Mouse (Mus musculus): ENCODE measurements around the gene Mbnl1. TPM values are rescaled to one million over a fixed set of nuclear protein-coding genes. Genes with fewer than 3 reads are reported as not detected.

Gene Mbnl1
- total and polyA plus RNA-seq, 3 experiments: 55.8 to 237 (median 215) TPM

GRCm38 (mm10) chr3:60617643-60618042 is 145.0 kb downstream of the Mbnl1 start:
- Histone ChIP-seq H3K9ac (ENCODE audit: low read depth, low read length) (no peak overlapping the region), H3K27ac (no peak overlapping the region), H3K4me3 (no peak overlapping the region), H3K27me3 (ENCODE audit: control insufficient read depth, insufficient read depth, low read length) (no peaks in the 10 kb centered on the region), H3K4me1 (ENCODE audit: control insufficient read depth, insufficient read depth, low read length) (peaks cover 6% of the 10 kb centered on the region), H3K36me3 (ENCODE audit: control insufficient read depth, insufficient read depth, low read length) (peaks cover 38% of the 10 kb centered on the region), H3K79me2 (replicated peaks; ENCODE audit: control insufficient read depth, insufficient read depth, low read length) (no peaks in the 10 kb centered on the region)
- 77% methylated on average over 1 of the region's 1 CpGs for WGBS
- TF ChIP-seq POLR2A (IDR thresholded peaks at IDR 0.05; ENCODE audit: insufficient read depth, low read depth, low read length): no peak
- TF ChIP-seq EP300 (IDR thresholded peaks at IDR 0.05; ENCODE audit: insufficient read depth, low read depth, low read length): no peak
- no peak for TF ChIP-seq CTCF (IDR thresholded peaks at IDR 0.05)
- no peak for DNase-seq
- intact Hi-C loops (cut with DNase I): loop anchor here (10.0 kb wide), 1 partner anchor 147 kb away; no protein-coding TSS in a partner anchor

GRCm38 (mm10) chr3:60620236-60620635 is 147.6 kb downstream of the Mbnl1 start:
- WGBS: 78% methylated on average over 2 of the region's 2 CpGs
- TF ChIP-seq CTCF (IDR thresholded peaks at IDR 0.05) (no peak), EP300 (IDR thresholded peaks at IDR 0.05; ENCODE audit: insufficient read depth, low read depth, low read length) (no peak), POLR2A (IDR thresholded peaks at IDR 0.05; ENCODE audit: insufficient read depth, low read depth, low read length) (no peak)
- Histone ChIP-seq H3K4me3 (no peak overlapping the region), H3K4me1 (ENCODE audit: control insufficient read depth, insufficient read depth, low read length) (peaks cover 5% of the 10 kb centered on the region), H3K9ac (ENCODE audit: low read depth, low read length) (no peak overlapping the region), H3K27me3 (ENCODE audit: control insufficient read depth, insufficient read depth, low read length) (no peaks in the 10 kb centered on the region), H3K27ac (no peak overlapping the region), H3K36me3 (ENCODE audit: control insufficient read depth, insufficient read depth, low read length) (peaks cover 29% of the 10 kb centered on the region), H3K79me2 (replicated peaks; ENCODE audit: control insufficient read depth, insufficient read depth, low read length) (no peaks in the 10 kb centered on the region)
- no peak for DNase-seq
- intact Hi-C loops (cut with DNase I): no loop called here

GRCm38 (mm10) chr3:60631183-60631582 is 158.6 kb downstream of the Mbnl1 start:
- H3K79me2 ChIP-seq (replicated peaks; ENCODE audit: control insufficient read depth, insufficient read depth, low read length): no peaks in the 10 kb centered on the region
- intact Hi-C loops (cut with DNase I): no loop called here
- no peak overlapping the region for H3K4me3 ChIP-seq
- H3K4me1 ChIP-seq (ENCODE audit: control insufficient read depth, insufficient read depth, low read length): no peaks in the 10 kb centered on the region
- no peak for TF ChIP-seq POLR2A (IDR thresholded peaks at IDR 0.05; ENCODE audit: insufficient read depth, low read depth, low read length)
- TF ChIP-seq CTCF (IDR thresholded peaks at IDR 0.05): no peak
- no peak for TF ChIP-seq EP300 (IDR thresholded peaks at IDR 0.05; ENCODE audit: insufficient read depth, low read depth, low read length)
- no peak overlapping the region for H3K27ac ChIP-seq
- no peaks in the 10 kb centered on the region for H3K27me3 ChIP-seq (ENCODE audit: control insufficient read depth, insufficient read depth, low read length)
- H3K9ac ChIP-seq (ENCODE audit: low read depth, low read length): no peak overlapping the region
- WGBS: 76% methylated on average over 2 of the region's 2 CpGs
- peaks cover 6% of the 10 kb centered on the region for H3K36me3 ChIP-seq (ENCODE audit: control insufficient read depth, insufficient read depth, low read length)
- DNase-seq: no peak

- no peak overlapping the region for H3K4me3 ChIP-seq
- 90% methylated on average over 5 of the region's 5 CpGs for WGBS
- H3K27ac ChIP-seq: no peak overlapping the region
- no peaks in the 10 kb centered on the region for H3K79me2 ChIP-seq (replicated peaks; ENCODE audit: control insufficient read depth, insufficient read depth, low read length)
- no peak for DNase-seq
- TF ChIP-seq POLR2A (IDR thresholded peaks at IDR 0.05; ENCODE audit: insufficient read depth, low read depth, low read length) (no peak), CTCF (IDR thresholded peaks at IDR 0.05) (no peak), EP300 (IDR thresholded peaks at IDR 0.05; ENCODE audit: insufficient read depth, low read depth, low read length) (no peak)
- no peaks in the 10 kb centered on the region for H3K4me1 ChIP-seq (ENCODE audit: control insufficient read depth, insufficient read depth, low read length)
- H3K9ac ChIP-seq (ENCODE audit: low read depth, low read length): no peak overlapping the region
- H3K36me3 ChIP-seq (ENCODE audit: control insufficient read depth, insufficient read depth, low read length): peaks cover 3% of the 10 kb centered on the region
- intact Hi-C loops (cut with DNase I): no loop called here
- H3K27me3 ChIP-seq (ENCODE audit: control insufficient read depth, insufficient read depth, low read length): no peaks in the 10 kb centered on the region
Observed at GRCm38 (mm10) chr3:60631754-60632153, 159.1 kb downstream of the Mbnl1 start.

- no peak overlapping the region for H3K9ac ChIP-seq (ENCODE audit: low read depth, low read length)
- TF ChIP-seq EP300 (IDR thresholded peaks at IDR 0.05; ENCODE audit: insufficient read depth, low read depth, low read length) (no peak), CTCF (IDR thresholded peaks at IDR 0.05) (no peak), POLR2A (IDR thresholded peaks at IDR 0.05; ENCODE audit: insufficient read depth, low read depth, low read length) (no peak)
- H3K4me1 ChIP-seq (ENCODE audit: control insufficient read depth, insufficient read depth, low read length): no peaks in the 10 kb centered on the region
- no peaks in the 10 kb centered on the region for H3K27me3 ChIP-seq (ENCODE audit: control insufficient read depth, insufficient read depth, low read length)
- H3K79me2 ChIP-seq (replicated peaks; ENCODE audit: control insufficient read depth, insufficient read depth, low read length): no peaks in the 10 kb centered on the region
- no peak for DNase-seq
- intact Hi-C loops (cut with DNase I): no loop called here
- peaks cover 2% of the 10 kb centered on the region for H3K36me3 ChIP-seq (ENCODE audit: control insufficient read depth, insufficient read depth, low read length)
- H3K4me3 ChIP-seq: no peak overlapping the region
- 90% methylated on average over 1 of the region's 1 CpGs for WGBS
- H3K27ac ChIP-seq: no peak overlapping the region
Observed at GRCm38 (mm10) chr3:60632796-60633466, 160.3 kb downstream of the Mbnl1 start.

- Histone ChIP-seq H3K79me2 (replicated peaks; ENCODE audit: control insufficient read depth, insufficient read depth, low read length) (no peaks in the 10 kb centered on the region), H3K27me3 (ENCODE audit: control insufficient read depth, insufficient read depth, low read length) (no peaks in the 10 kb centered on the region), H3K36me3 (ENCODE audit: control insufficient read depth, insufficient read depth, low read length) (no peaks in the 10 kb centered on the region), H3K9ac (ENCODE audit: low read depth, low read length) (no peak overlapping the region), H3K4me1 (ENCODE audit: control insufficient read depth, insufficient read depth, low read length) (no peaks in the 10 kb centered on the region), H3K4me3 (no peak overlapping the region), H3K27ac (no peak overlapping the region)
- no peak for DNase-seq
- no peak for TF ChIP-seq POLR2A (IDR thresholded peaks at IDR 0.05; ENCODE audit: insufficient read depth, low read depth, low read length)
- no peak for TF ChIP-seq CTCF (IDR thresholded peaks at IDR 0.05)
- no peak for TF ChIP-seq EP300 (IDR thresholded peaks at IDR 0.05; ENCODE audit: insufficient read depth, low read depth, low read length)
- 62% methylated on average over 3 of the region's 3 CpGs for WGBS
- intact Hi-C loops (cut with DNase I): no loop called here
Observed at GRCm38 (mm10) chr3:60638530-60638929, 165.9 kb downstream of the Mbnl1 start.

All from heart, adult 2 months (tissue).